Mouse (Mus musculus) granulocyte monocyte progenitor cell, adult 5-6 weeks (primary cell): Measurements from ENCODE around the gene Serinc1. TPM values are rescaled to one million over a fixed set of nuclear protein-coding genes. Genes with fewer than 3 reads are reported as not detected.

Experiments
- ATAC-seq: replicated peaks from 2 replicates; pipeline ENCODE4 v1.8.0; 2016; ENCODE audit warnings: mild to moderate bottlenecking, moderate TSS enrichment, inconsistent platforms; ENCODE audit not compliant: poor library complexity, severe bottlenecking
- total RNA-seq, 2 experiments: library from RNA; stranded (forward) in 1 of 2; stranded (reverse) in 1 of 2; fragments of 200-712, 200-1000 nt in 1 of 2; fragments of >200 nt in 1 of 2; fragmentation: Nextera tagmentation in 1 of 2; gene quantifications; 2 replicates each; pipeline ENCODE4 v1.2.3; 2014 to 2017

Serinc1 gene
- total RNA-seq, 2 experiments from 2014 or later = 47.3 to 93.0 TPM

DNA sequence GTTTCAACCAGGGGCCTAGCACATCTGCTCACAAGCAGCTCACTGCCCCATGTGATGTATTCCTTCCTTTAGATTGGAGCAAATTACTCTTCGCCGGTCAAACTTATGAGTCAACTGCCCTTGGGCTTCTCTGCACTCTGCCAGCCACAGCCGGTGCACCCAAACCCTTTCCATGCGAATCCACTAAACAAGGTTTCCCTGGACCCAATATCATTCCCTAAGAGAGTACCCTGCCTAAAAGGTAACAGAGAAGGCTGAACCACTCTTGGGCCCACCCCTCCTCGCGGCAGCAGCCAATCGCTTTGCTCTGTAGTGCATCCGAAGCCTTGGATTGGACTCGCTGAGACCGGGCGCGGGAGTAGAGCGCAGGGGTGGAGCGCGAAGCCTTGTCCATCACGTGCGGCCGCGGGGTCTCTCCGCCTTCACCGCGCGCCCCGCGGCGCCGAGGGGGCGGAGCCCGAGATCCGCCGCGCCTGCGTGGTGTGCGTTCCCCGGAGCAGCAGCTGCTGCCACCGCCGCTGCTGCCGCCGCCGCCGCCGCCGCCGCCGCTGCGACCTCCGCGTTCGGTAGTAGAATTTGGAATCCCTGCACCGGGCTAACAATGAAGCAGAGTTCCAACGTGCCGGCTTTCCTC lies 46.3 kb downstream of the Serinc1 start, which contains the start of gene Hsf2:
Gene Hsf2 (plus strand): TSS at position 478 of the 634 bp plus-strand sequence.
- ATAC-seq = peak; percentile 97

- ATAC-seq = no peak
Measured at GRCm38 (mm10) chr10:57484741-57485140, 47.6 kb downstream of the Serinc1 start.

- ATAC-seq = no peak
Measured at GRCm38 (mm10) chr10:57481717-57482116, 50.6 kb downstream of the Serinc1 start.

DNA sequence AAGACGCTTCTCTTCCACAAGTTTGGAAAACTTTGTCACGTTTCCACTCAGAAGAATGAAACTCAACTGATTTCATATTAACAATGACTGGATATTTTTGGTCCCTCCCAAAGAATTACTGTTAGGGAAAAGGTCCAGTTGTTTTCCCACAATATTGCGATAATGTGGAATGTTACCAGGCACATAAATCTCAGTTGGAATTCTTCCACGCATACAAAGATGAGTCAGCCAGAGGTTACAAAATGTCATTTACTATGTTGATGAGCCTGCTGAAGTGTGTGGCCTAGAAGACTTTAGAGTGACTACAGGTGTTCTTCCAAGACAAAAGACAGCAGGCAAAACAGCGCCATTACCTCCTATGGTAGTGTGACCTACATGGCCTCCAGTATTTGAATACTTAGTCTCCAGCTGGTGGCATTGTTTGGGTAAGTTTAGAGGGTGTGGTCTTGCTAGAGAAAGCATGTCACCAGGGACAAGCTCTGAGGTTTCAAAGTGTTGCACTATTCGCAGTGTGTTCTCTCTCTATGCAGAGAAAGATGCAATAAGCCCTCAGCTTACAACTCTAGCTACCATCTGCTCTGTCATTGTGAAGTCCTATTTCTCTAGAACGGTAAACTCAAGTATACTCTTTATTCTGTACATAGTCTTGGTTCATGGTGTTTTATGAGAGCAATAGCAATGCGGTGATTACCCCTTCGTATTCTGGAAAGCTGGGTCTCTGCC lies 55.0 kb downstream of the Serinc1 start:
- ATAC-seq = no peak

Other genes starting within 250 kb of the Serinc1 start
- 12.5 and 15.0 TPM in 2 replicates for gene Hsf2, start 46.1 kb downstream of the Serinc1 start, total RNA-seq (2014; fragmentation: Nextera tagmentation)
- gene Hsf2, start 46.1 kb downstream of the Serinc1 start, total RNA-seq (2017) = 22.1 and 30.4 TPM in 2 replicates
- gene Pkib, start 99.5 kb upstream of the Serinc1 start, total RNA-seq (2014; fragmentation: Nextera tagmentation) = 22.2 and 33.2 TPM in 2 replicates
- 19.0 and 21.4 TPM in 2 replicates for gene Pkib, start 99.5 kb upstream of the Serinc1 start, total RNA-seq (2017)